Mouse (Mus musculus) liver, embryonic 14 days (tissue): ENCODE data around the gene 1700025G04Rik. TPM values are rescaled to one million over a fixed set of nuclear protein-coding genes. Genes with fewer than 3 reads are reported as not detected.

Source experiments
- polyA plus RNA-seq: library from polyadenylated mRNA; depleted of rRNA; stranded (reverse); fragments of >200 nt; gene quantifications from 2 replicates; pipeline ENCODE4 v1.2.3, GENCODE M21; 2012; rRNA removed

Gene 1700025G04Rik
- 0.98 and 1.1 TPM in 2 replicates for polyA plus RNA-seq

GRCm38 (mm10) chr1:152090018-152090553, at the start of gene 1700025G04Rik:
Gene 1700025G04Rik (minus strand): TSS chr1:152090125.

